Mouse (Mus musculus) MEL (cell line): ENCODE measurements around the gene Tmem207. TPM values are rescaled to one million over a fixed set of nuclear protein-coding genes. Genes with fewer than 3 reads are reported as not detected.

Experiments used
- DNase-seq: peaks from one replicate; pipeline ENCODE4 v3.0.0; 2011; ENCODE audit warnings: low read depth, low spot score
- H3K27ac ChIP-seq: 2 replicates; pipeline ENCODE4 v1.5.1; 2012; ENCODE audit warnings: low read depth, mild to moderate bottlenecking, control low read depth, low read length, moderate library complexity; ENCODE audit not compliant: control insufficient read depth
- H3K27me3 ChIP-seq, 2 experiments: fragments of 150-350 bp in 1 of 2; sonication (generic) in 1 of 2; 2 replicates each; pipeline ENCODE4 v1.6.1; 2012; ENCODE audit warnings: low read length in 2 of 2, mild to moderate bottlenecking in 2 of 2, improper control_type of control experiment in 1 of 2, moderate library complexity in 1 of 2; ENCODE audit not compliant: insufficient read depth in 2 of 2, control insufficient read depth in 1 of 2
- H3K36me3 ChIP-seq, 2 experiments: 2 replicates each; pipeline ENCODE4 v1.6.1; 2012 to 2014; ENCODE audit warnings: low read length in 2 of 2, improper control_type of control experiment in 1 of 2, inconsistent platforms in 1 of 2, mild to moderate bottlenecking in 1 of 2; ENCODE audit not compliant: insufficient read depth in 2 of 2, control insufficient read depth in 1 of 2
- H3K4me1 ChIP-seq, 2 experiments: fragments of 150-350 bp in 1 of 2; sonication (generic) in 1 of 2; 2 replicates each; pipeline ENCODE4 v1.6.1; 2012; ENCODE audit warnings: low read length in 2 of 2, improper control_type of control experiment in 1 of 2, mild to moderate bottlenecking in 1 of 2; ENCODE audit not compliant: insufficient read depth in 2 of 2, control insufficient read depth in 1 of 2
- H3K4me3 ChIP-seq, 2 experiments: fragments of 150-350 bp in 1 of 2; sonication (generic) in 1 of 2; 2 replicates each; pipeline ENCODE4 v1.5.1; 2012; ENCODE audit warnings: low read depth in 2 of 2, low read length in 2 of 2, mild to moderate bottlenecking in 2 of 2, moderate library complexity in 2 of 2, control low read depth in 1 of 2, improper control_type of control experiment in 1 of 2; ENCODE audit not compliant: control insufficient read depth in 1 of 2, insufficient read depth in 1 of 2
- H3K79me2 ChIP-seq: 2 replicates; pipeline ENCODE4 v1.6.1; 2012; ENCODE audit warnings: mild to moderate bottlenecking, low read length, moderate library complexity; ENCODE audit not compliant: control insufficient read depth, poor library complexity, insufficient read depth
- H3K9ac ChIP-seq: 2 replicates; pipeline ENCODE4 v1.6.1; 2012; ENCODE audit warnings: low read depth, mild to moderate bottlenecking, control low read depth, low read length, moderate library complexity; ENCODE audit not compliant: control insufficient read depth, poor library complexity, severe bottlenecking
- H3K9me3 ChIP-seq: fragments of 150-350 bp; sonication (generic); replicated peaks from 2 replicates; pipeline ENCODE4 v1.6.1; 2012; ENCODE audit warnings: mild to moderate bottlenecking, low read length, improper control_type of control experiment, moderate library complexity; ENCODE audit not compliant: insufficient read depth
- BHLHE40 ChIP-seq: IDR thresholded peaks from 2 replicates; pipeline ENCODE4 v1.6.1; 2012; ENCODE audit warnings: low read depth, mild to moderate bottlenecking, inconsistent platforms, low read length, improper control_type of control experiment, borderline replicate concordance
- CHD2 ChIP-seq: IDR thresholded peaks from 2 replicates; pipeline ENCODE4 v1.6.1; 2011; ENCODE audit warnings: low read length, improper control_type of control experiment
- ELF1 ChIP-seq: IDR thresholded peaks from 2 replicates; pipeline ENCODE4 v1.6.1; 2014; ENCODE audit warnings: low read depth, mild to moderate bottlenecking, inconsistent platforms, low read length, improper control_type of control experiment, moderate library complexity
- EP300 ChIP-seq, 2 experiments: IDR thresholded peaks; 2 replicates each; pipeline ENCODE4 v1.6.1; 2011; ENCODE audit warnings: improper control_type of control experiment in 2 of 2, low read length in 2 of 2, low read depth in 1 of 2, mild to moderate bottlenecking in 1 of 2
- ETS1 ChIP-seq: IDR thresholded peaks from 2 replicates; pipeline ENCODE4 v1.6.1; 2012; ENCODE audit warnings: low read depth, mild to moderate bottlenecking, inconsistent platforms, low read length, improper control_type of control experiment, moderate library complexity
- HCFC1 ChIP-seq: IDR thresholded peaks from 2 replicates; pipeline ENCODE4 v1.6.1; 2012; ENCODE audit warnings: low read depth, mild to moderate bottlenecking, inconsistent platforms, low read length, improper control_type of control experiment, moderate library complexity
- MAX ChIP-seq: IDR thresholded peaks from 2 replicates; pipeline ENCODE4 v1.6.1; 2011; ENCODE audit warnings: low read length, improper control_type of control experiment
- MEF2A ChIP-seq: IDR thresholded peaks from 2 replicates; pipeline ENCODE4 v1.6.1; 2014; ENCODE audit warnings: low read depth, mild to moderate bottlenecking, inconsistent platforms, low read length, improper control_type of control experiment; ENCODE audit not compliant: poor library complexity, insufficient replicate concordance, severe bottlenecking; ENCODE audit errors: extremely low read depth
- NELFE ChIP-seq: IDR thresholded peaks from 2 replicates; pipeline ENCODE4 v1.6.1; 2011; ENCODE audit warnings: low read depth, low read length, improper control_type of control experiment
- POLR2A ChIP-seq, 2 experiments: IDR thresholded peaks; 2 replicates each; pipeline ENCODE4 v1.6.1; 2011 to 2012; ENCODE audit warnings: low read length in 2 of 2, mild to moderate bottlenecking in 2 of 2, control low read depth in 1 of 2, improper control_type of control experiment in 1 of 2, low read depth in 1 of 2, moderate library complexity in 1 of 2; ENCODE audit not compliant: control insufficient read depth in 1 of 2, insufficient read depth in 1 of 2, poor library complexity in 1 of 2
- POLR2AphosphoS2 ChIP-seq: IDR thresholded peaks from 2 replicates; pipeline ENCODE4 v1.6.1; 2011; ENCODE audit warnings: low read length, improper control_type of control experiment
- TAL1 ChIP-seq: IDR thresholded peaks from 2 replicates; pipeline ENCODE4 v1.6.1; 2012; ENCODE audit warnings: mild to moderate bottlenecking, inconsistent platforms, low read length, moderate library complexity, mixed read lengths
- TBP ChIP-seq: IDR thresholded peaks from 2 replicates; pipeline ENCODE4 v1.8.0; 2011; ENCODE audit warnings: low read depth, low read length, improper control_type of control experiment
- TCF12 ChIP-seq: IDR thresholded peaks from 2 replicates; pipeline ENCODE4 v1.6.1; 2014; ENCODE audit warnings: low read depth, mild to moderate bottlenecking, inconsistent platforms, low read length, improper control_type of control experiment, moderate library complexity
- UBTF ChIP-seq: IDR thresholded peaks from 2 replicates; pipeline ENCODE4 v1.6.1; 2012; ENCODE audit warnings: low read depth, mild to moderate bottlenecking, inconsistent platforms, low read length, improper control_type of control experiment, moderate library complexity, borderline replicate concordance; ENCODE audit not compliant: insufficient read depth
- ZC3H11A ChIP-seq: IDR thresholded peaks from 2 replicates; pipeline ENCODE4 v1.6.1; 2012; ENCODE audit warnings: low read depth, mild to moderate bottlenecking, inconsistent platforms, low read length, improper control_type of control experiment
- polyA plus RNA-seq, 2 experiments: library from polyadenylated mRNA; stranded (reverse) in 1 of 2; unstranded in 1 of 2; fragments of >175 nt in 1 of 2; fragments of >200 nt in 1 of 2; gene quantifications; 2 replicates each; pipeline versions ENCODE4 v1.2.1 to v1.2.4; 2012; ENCODE audit warnings: low replicate concordance in 2 of 2, low read depth in 1 of 2; ENCODE audit not compliant: insufficient read length in 2 of 2, insufficient read depth in 1 of 2, missing spikeins in 1 of 2
- total RNA-seq: library from RNA; depleted of rRNA; stranded (reverse); fragments of 300-350 nt; gene quantifications from 2 replicates; pipeline ENCODE4 v1.2.3, GENCODE M21; 2012

The Tmem207 gene
- total and polyA plus RNA-seq, 3 experiments = not detected

DNA sequence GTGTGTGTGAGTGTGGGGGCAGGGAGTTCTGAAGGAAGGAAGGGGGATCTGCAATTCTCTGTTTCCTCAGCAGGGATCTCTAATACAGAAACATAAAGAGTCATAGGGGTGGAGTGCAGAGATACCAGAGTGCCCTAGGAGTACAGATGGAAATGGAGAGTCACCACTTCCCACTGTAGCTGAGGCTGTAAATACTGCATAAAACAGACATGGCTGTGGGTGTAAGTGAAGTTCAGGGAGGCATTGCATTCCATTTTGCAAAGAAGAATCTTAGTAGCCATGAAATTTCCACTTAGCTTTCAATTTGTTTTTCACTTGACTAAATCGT, 20.3 kb upstream of the Tmem207 start:
- no peak for TF ChIP-seq ELF1
- TF ChIP-seq MEF2A = no peak
- no peak for TF ChIP-seq TCF12
- no peak for TF ChIP-seq POLR2A (IDR thresholded peaks at IDR 0.05; ENCODE audit: control insufficient read depth in 1 of 2, insufficient read depth in 1 of 2, low read depth in 1 of 2, low read length in 2 of 2, poor library complexity in 1 of 2)
- TF ChIP-seq HCFC1 = no peak
- no peak for TF ChIP-seq MAX
- TF ChIP-seq TAL1 = no peak
- no peak for TF ChIP-seq ZC3H11A
- Histone ChIP-seq H3K27me3 (no peaks in the 10 kb centered on the region; a peak in 2 of 4 replicates), H3K27ac (no peak overlapping the region), H3K4me3 (no peak overlapping the region), H3K79me2 (no peaks in the 10 kb centered on the region), H3K4me1 (no peaks in the 10 kb centered on the region), H3K36me3 (no peaks in the 10 kb centered on the region), H3K9me3 (no peaks in the 10 kb centered on the region), H3K9ac (no peak overlapping the region)
- DNase-seq = no peak

DNA sequence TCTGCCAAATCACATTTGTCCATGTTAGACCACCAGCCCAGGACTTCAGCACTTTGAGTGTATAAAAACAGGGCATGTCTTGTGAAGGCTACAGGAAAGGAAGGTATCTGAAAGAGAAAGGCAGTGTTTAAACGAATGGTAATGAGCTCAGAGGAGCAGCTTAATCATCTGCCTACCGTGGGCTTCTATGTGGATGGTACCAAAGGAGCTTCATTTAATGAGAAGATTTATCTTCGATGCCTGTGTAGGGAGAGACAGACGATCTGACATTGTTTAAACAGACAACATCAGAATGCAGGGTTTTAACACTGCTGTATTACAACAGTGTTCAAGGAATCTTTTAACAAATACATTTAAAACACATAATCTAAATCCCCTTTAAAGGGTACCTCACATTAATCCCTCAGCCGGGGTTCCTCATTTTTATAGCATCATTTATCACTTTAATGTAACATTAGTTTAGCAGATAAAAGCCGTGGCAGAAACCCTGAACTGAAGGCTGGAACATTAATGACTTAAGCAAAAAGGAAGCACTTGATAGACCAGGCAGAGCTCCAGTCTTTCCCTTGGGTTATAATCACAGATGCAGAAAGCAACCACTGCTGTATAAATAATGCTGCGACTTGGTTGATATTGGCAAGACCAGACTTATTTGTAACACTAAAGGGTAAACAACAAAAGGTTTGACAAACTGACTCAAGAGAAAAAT, 19.8 kb upstream of the Tmem207 start:
- TF ChIP-seq NELFE = no peak
- no peak for TF ChIP-seq CHD2
- no peak for TF ChIP-seq UBTF
- no peak for TF ChIP-seq EP300 (IDR thresholded peaks at IDR 0.05; ENCODE audit: low read depth in 1 of 2, low read length in 2 of 2)
- no peak for TF ChIP-seq TBP
- no peak for TF ChIP-seq POLR2A (IDR thresholded peaks at IDR 0.05; ENCODE audit: control insufficient read depth in 1 of 2, insufficient read depth in 1 of 2, low read depth in 1 of 2, low read length in 2 of 2, poor library complexity in 1 of 2)
- no peak for TF ChIP-seq BHLHE40
- TF ChIP-seq ETS1 = no peak
- no peak for TF ChIP-seq ELF1
- TF ChIP-seq POLR2AphosphoS2 = no peak
- DNase-seq = no peak
- Histone ChIP-seq H3K9me3 (no peaks in the 10 kb centered on the region), H3K36me3 (no peaks in the 10 kb centered on the region), H3K9ac (no peak overlapping the region), H3K79me2 (no peaks in the 10 kb centered on the region), H3K27ac (no peak overlapping the region), H3K4me1 (no peaks in the 10 kb centered on the region), H3K27me3 (no peaks in the 10 kb centered on the region; a peak in 2 of 4 replicates), H3K4me3 (no peak overlapping the region)
